Mouse (Mus musculus): ENCODE data around the gene Zic1. TPM values are rescaled to one million over a fixed set of nuclear protein-coding genes. Genes with fewer than 3 reads are reported as not detected.

Zic1 gene
- polyA plus RNA-seq, 1 experiment from 2014 or later = 11.6 TPM

DNA sequence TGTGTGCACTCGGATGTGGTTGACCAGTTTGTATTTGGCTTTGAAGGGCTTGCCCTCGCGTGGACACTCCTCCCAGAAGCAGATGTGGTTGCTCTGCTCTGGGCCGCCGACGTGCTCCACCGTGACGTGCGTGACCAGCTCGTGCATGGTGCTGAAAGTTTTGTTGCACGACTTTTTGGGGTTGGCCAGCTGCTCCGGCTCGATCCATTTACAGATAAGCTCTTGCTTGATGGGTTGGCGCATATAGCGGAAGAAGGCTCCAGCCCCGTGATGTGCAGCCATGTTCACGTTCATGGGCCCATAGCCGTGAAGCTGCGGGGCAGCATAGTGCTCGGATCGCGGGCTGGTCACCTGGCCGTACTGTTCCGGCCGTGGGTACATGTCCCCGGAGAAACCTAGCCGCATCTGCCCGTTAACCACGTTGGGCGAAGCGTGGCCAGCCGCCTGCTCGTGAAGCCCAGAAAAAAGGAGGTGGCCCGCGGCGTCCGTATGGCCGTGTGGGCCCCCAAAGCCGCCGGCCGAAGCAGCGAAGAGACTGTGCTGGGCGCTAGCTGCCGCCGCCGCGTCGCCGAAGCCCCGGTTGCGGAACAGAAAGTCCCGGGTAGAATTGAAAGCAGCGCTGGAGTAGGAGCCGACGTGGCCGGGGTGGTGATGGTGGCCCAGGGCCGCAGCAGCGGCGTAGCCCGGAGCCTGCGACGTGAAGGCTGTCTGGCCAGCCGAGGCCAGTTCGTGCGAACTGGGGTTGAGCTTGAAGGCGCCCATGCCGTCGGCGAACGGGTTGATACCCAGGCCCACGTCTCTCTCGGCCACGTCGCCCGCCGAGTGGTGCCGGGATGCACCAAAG is 1.3 kb downstream of the Zic1 start:
- peak overlapping the region; percentile 87 for H3K27ac ChIP-seq
- H3K9ac ChIP-seq = peak overlapping the region; percentile 55
- H3K36me3 ChIP-seq (replicated peaks) = no peaks in the 10 kb centered on the region
- peak overlapping the region; percentile 45 for H3K4me2 ChIP-seq
- H3K4me3 ChIP-seq = peak overlapping the region; percentile 51
- H3K27me3 ChIP-seq (replicated peaks) = peaks cover 22% of the 10 kb centered on the region
- H3K4me1 ChIP-seq = peaks cover 7% of the 10 kb centered on the region; the same call in 1 of the 2 replicates
- H3K9me3 ChIP-seq = no peaks in the 10 kb centered on the region
- WGBS = under 1% methylated on average over 77 of the region's 77 CpGs
- peak; percentile 37 for ATAC-seq (replicated peaks)

DNA sequence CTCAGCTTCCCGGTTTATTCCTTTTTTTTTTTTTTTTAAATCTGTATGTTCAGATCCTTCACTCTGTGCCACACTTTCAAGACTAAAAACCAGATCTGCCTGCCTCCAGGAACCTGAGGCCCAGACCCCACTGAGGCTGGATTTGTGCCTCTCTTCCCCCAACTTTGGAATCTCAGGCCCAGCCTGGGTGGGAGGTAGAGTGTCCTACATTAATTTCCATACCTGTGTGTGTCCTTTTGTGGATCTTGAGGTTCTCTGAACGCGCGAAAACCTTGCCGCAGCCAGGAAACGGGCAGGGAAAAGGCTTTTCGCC is 1.8 kb downstream of the Zic1 start:
- peak overlapping the region; percentile 55 for H3K9ac ChIP-seq
- peak overlapping the region; percentile 51 for H3K4me3 ChIP-seq
- H3K27me3 ChIP-seq (replicated peaks) = peaks cover 19% of the 10 kb centered on the region
- no peak for ATAC-seq (replicated peaks)
- no peaks in the 10 kb centered on the region for H3K9me3 ChIP-seq
- H3K4me1 ChIP-seq = peaks cover 7% of the 10 kb centered on the region; the same call in 1 of the 2 replicates
- H3K4me2 ChIP-seq = peak overlapping the region; percentile 45
- no peaks in the 10 kb centered on the region for H3K36me3 ChIP-seq (replicated peaks)
- peak overlapping the region; percentile 87 for H3K27ac ChIP-seq
- 3% methylated on average over 7 of the region's 7 CpGs for WGBS

DNA sequence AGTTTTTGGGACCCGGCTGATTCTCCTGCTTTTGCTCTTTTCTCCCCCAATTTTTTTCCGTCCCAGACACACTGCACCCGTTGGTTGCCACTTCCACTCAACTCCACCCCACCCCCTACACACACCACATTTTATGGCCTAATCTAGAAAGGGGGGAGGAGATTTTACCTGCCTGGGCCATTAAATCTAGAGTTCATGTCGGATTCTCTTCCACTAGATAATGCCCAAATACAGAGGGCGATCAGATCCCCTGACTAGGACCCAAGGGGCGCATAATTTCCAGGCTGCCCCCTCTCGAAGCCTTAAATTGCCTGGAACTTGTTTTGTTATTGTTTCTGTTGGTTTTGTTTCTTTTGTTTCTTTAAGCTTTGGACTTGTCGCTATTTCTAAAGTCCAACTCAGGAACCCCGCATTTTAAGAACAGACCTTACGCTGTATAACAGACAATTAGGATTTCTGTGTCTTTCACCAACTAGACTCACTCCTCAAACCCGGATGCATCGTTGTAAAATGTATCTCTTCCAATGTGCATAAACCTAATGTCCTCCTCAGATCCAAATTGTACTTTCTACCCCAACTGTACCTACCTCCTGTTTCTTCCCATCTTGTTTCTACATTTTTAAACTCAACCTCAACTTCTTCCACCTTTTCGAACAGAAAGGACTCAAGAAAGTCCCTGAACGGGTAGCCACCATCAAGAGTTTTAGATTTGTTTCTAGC is 2.4 kb downstream of the Zic1 start:
- ATAC-seq (replicated peaks) = no peak
- H3K9ac ChIP-seq = peak overlapping the region; percentile 55
- H3K27ac ChIP-seq = peak overlapping the region; percentile 87
- WGBS = 4% methylated on average over 14 of the region's 14 CpGs
- H3K4me1 ChIP-seq = peaks cover 7% of the 10 kb centered on the region; the same call in 1 of the 2 replicates
- H3K4me3 ChIP-seq = peak overlapping the region; percentile 51
- no peaks in the 10 kb centered on the region for H3K36me3 ChIP-seq (replicated peaks)
- H3K27me3 ChIP-seq (replicated peaks) = peaks cover 13% of the 10 kb centered on the region
- no peaks in the 10 kb centered on the region for H3K9me3 ChIP-seq
- H3K4me2 ChIP-seq = peak overlapping the region; percentile 45

DNA sequence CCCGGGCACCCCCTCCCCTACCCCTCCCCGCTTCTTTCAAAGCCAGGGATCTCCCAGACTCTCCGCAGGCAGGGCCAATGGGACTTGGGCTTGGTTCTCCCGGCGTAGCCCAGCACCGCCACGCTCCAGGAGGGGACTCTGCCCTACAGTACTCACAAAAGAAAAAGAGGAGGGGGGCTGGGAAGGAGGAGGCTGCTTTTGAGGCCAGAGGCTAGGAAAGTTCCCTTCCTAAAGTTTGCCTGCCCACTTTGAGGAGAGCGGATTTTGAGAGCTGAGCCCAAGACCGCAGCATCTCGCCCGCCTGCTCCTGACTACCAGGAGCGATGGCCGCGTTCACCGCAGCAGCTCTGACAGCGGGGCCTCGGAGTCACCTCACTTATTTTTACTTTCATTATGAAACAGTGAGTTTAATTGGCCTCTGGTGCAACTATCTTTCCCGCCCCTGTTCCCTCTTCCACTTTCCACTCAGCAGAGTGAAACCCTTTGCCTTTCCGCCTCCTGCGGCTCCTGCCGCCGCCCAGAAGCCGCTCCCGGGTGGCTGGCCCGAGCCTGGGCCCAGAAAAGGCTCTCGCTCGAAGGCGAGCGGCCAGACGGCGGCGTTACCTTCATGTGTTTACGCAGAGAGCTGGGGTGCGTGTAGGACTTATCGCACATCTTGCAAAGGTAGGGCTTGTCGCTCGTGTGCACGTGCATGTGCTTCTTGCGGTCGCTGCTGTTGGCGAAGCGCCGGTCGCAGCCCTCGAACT is 3.6 kb downstream of the Zic1 start, which contains the start of gene Zic4:
TSS of gene Zic4 (plus strand) at position 558 of the 746 bp plus-strand sequence.
- peaks cover 20% of the 10 kb centered on the region for H3K27me3 ChIP-seq (replicated peaks)
- peak within 1 kb of the TSS; percentile 55 for H3K9ac ChIP-seq
- no peaks in the 10 kb centered on the region for H3K9me3 ChIP-seq
- peak within 1 kb of the TSS; percentile 51 for H3K4me3 ChIP-seq
- no peaks in the 10 kb centered on the region for H3K36me3 ChIP-seq (replicated peaks)
- H3K4me1 ChIP-seq = peaks cover 7% of the 10 kb centered on the region; the same call in 1 of the 2 replicates
- WGBS = under 1% methylated on average over 45 of the region's 45 CpGs
- H3K27ac ChIP-seq = peak within 1 kb of the TSS; percentile 87
- H3K4me2 ChIP-seq = peak within 1 kb of the TSS; percentile 45
- peak; percentile 39 for ATAC-seq (replicated peaks)

DNA sequence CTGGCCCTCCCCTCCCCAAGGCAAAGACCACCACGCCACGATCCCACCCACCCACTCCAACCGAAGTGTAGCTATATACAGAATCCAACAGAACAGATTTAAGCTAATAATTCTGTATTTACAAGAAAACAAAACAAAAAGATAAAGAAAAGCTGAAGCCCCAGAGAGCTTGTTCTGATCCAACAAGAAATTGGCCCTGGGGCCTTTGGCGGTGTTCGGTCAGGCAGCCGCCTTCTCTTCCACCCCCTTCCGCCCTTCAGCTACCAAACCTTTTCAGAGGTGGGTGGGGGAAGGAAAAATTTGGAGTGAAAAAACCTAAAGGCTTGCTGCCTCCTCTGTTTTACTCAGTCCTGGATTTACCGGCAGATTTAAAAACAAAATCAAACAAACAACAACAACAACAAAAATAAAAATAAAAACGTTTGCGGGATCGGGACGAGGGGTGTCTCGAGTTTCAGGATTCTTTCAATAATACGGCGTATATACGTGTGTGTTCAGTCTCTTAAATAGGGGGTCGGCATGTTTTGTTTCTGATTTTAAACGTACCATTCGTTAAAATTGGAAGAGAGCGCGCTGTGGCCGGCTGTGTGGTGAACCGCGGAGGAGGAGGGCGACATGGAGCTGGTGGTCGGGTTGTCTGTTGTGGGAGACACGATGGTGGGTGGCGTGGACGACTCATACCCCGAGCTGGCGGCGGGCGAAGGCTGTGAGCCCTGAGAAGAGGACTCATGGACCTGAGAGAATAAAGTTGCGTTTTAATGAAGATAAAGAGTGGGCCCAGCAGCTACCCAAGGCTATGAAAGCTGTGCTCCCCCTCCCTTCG is 4.4 kb downstream of the Zic1 start:
- H3K9ac ChIP-seq = peak overlapping the region; percentile 41
- no peak for ATAC-seq (replicated peaks)
- H3K4me1 ChIP-seq = peaks cover 7% of the 10 kb centered on the region; the same call in 1 of the 2 replicates
- WGBS = 1% methylated on average over 35 of the region's 35 CpGs
- peaks cover 28% of the 10 kb centered on the region for H3K27me3 ChIP-seq (replicated peaks)
- no peaks in the 10 kb centered on the region for H3K9me3 ChIP-seq
- peak overlapping the region; percentile 51 for H3K4me3 ChIP-seq
- H3K4me2 ChIP-seq = peak overlapping the region; percentile 45
- H3K36me3 ChIP-seq (replicated peaks) = no peaks in the 10 kb centered on the region
- peak overlapping the region; percentile 73 for H3K27ac ChIP-seq

DNA sequence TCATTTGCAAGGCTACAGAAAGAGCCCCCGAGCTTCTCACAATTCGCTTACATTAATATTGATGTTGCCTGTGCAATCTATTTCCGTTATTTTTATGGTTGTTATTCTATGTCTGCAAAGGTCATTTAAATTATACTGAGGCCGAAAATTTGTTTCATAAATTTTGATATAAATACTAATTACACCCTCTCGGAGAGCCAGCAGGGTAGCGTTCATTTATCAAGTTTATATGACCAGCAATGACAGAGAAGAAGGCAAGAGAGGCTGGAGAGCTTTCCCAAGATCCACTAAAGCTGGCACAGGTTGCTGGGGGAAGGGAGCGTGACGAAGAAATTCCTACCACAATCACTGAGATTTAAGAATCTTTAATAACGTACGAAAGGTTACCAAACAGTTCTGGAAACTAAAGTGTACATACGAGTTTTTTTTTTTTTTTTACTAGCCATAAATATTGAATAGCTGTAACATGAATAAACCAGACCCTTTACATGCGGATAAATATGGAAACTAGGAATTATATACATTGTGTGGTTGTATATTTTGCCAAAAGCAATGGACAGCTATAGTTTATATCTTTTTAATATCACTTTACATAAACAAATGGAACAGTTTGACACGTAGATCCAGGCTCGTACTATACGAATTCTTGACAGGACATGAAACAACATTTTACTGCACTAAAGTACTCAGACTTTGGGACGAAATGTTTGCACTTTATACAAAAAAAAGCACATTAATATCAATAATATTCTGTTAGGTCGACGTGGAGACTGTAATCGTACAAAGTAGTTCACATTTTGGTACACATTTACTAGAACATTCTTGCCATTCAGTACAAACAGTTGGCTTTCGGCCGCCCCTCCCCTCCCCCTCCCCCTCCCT is 5.2 kb downstream of the Zic1 start:
- no peak for ATAC-seq (replicated peaks)
- Histone ChIP-seq H3K4me1 (peaks cover 12% of the 10 kb centered on the region; the same call in 1 of the 2 replicates), H3K36me3 (replicated peaks) (no peaks in the 10 kb centered on the region), H3K4me2 (peak overlapping the region; percentile 45), H3K4me3 (peak overlapping the region; percentile 51), H3K27me3 (replicated peaks) (peaks cover 33% of the 10 kb centered on the region), H3K27ac (peak overlapping the region; percentile 60; the same call in 1 of the 2 replicates), H3K9me3 (no peaks in the 10 kb centered on the region), H3K9ac (no peak overlapping the region)
- 11% methylated on average over 21 of the region's 21 CpGs for WGBS

DNA sequence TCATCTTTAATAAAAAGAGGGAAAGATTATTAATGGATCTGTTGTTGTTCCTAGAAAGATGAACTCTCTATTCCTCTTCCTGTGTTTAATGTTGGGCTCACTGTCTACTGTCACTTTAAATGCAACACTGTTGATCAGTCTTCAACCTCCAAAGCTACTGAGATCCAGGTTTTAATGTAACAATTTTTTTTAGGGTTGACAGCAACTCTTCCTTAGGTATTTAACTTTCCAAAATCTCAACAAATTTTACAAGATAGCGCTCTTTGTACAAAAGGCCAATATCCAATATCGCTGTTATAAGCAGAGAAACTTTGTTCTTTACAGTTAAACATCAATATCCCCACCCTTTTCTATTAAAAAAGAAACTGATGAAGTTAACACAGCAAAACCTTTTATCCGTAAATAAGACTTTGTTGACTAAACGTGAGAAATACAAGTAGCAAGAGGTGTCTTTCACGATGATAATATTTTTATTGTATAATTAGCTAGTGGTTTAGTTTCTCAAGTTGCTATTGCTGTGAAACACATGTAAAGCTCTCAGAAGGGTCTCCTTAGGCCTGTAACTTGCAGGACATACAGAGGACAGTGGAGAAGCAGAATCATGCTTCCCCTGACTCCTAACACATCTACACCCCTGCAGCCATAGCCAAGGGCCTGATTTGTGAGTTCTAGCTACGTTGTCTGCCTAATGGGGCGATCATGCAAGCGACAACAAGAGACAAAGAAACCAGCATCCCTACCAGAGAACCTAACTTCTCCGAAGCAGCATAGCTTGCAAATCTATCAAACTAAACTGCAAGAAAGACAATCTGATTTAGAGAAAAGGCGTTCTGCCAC is 6.5 kb downstream of the Zic1 start:
- Histone ChIP-seq H3K27me3 (replicated peaks) (peaks cover 44% of the 10 kb centered on the region), H3K36me3 (replicated peaks) (no peaks in the 10 kb centered on the region), H3K9me3 (no peaks in the 10 kb centered on the region), H3K4me3 (peak overlapping the region; percentile 28), H3K4me2 (peak overlapping the region; percentile 40), H3K4me1 (peaks cover 11% of the 10 kb centered on the region; the same call in 1 of the 2 replicates), H3K27ac (peak overlapping the region; percentile 55; the same call in 1 of the 2 replicates), H3K9ac (peak overlapping the region; percentile 32; the same call in 1 of the 2 replicates)
- 24% methylated on average over 10 of the region's 10 CpGs for WGBS
- no peak for ATAC-seq (replicated peaks)

DNA sequence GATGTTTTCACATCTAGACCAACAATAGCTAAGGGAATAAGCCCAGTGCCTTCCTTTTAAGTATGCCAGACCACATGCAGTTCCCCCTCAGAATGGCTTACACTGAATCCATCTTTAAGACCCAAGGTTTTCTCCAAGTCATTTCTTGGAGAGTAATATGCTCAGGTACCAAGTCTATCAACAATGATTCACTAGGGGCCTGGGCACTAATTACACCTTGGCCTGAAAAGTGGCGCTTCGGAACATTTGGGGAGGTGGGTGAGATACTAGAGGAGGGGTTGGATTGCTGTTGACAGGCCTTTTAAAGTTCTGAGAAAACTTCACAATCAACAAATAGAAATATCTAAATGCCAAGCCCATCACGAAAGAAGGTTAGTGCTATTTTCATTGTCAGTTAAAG is 8.3 kb downstream of the Zic1 start:
- 33% methylated on average over 3 of the region's 3 CpGs for WGBS
- Histone ChIP-seq H3K4me3 (0 out of 2 replicates have a peak overlapping the region, but pooled peaks have one; percentile 8), H3K9ac (no peak overlapping the region; the same call in 1 of the 2 replicates)

DNA sequence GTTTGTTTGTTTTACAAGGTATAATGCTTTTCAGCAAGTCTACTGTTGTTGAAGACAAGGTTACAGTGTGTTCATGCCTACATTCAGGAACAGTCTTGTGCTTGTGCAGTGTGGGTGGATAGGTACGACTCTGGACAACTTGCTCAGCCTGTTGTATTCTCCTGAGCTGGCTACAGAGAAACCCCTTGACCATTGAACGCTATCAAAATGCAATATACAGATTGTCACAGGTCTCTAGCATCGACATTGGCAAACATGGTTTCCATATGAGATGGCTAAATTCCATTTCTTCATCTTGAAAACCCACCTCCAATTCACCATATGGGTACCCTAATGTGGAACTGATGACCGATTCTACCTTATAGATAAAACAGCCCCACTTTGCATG is 9.3 kb downstream of the Zic1 start:
- no peak overlapping the region for H3K4me3 ChIP-seq
- H3K27me3 ChIP-seq (replicated peaks) = peaks cover 48% of the 10 kb centered on the region
- 16% methylated on average over 4 of the region's 4 CpGs for WGBS
- peak overlapping the region; percentile 26; the same call in 1 of the 2 replicates for H3K27ac ChIP-seq
- H3K36me3 ChIP-seq (replicated peaks) = no peaks in the 10 kb centered on the region
- no peak for ATAC-seq (replicated peaks)
- H3K9ac ChIP-seq = no peak overlapping the region
- H3K4me2 ChIP-seq = peak overlapping the region; percentile 52; the same call in 1 of the 2 replicates
- no peaks in the 10 kb centered on the region for H3K9me3 ChIP-seq
- H3K4me1 ChIP-seq = peaks cover 11% of the 10 kb centered on the region; the same call in 1 of the 2 replicates

More for the DNA sequence above, 8.3 kb downstream of the Zic1 start:
- Histone ChIP-seq H3K27me3 (replicated peaks) (peaks cover 44% of the 10 kb centered on the region), H3K4me1 (peaks cover 11% of the 10 kb centered on the region; the same call in 1 of the 2 replicates), H3K36me3 (replicated peaks) (no peaks in the 10 kb centered on the region), H3K9me3 (no peaks in the 10 kb centered on the region), H3K4me2 (peak overlapping the region; percentile 52), H3K27ac (0 out of 2 replicates have a peak overlapping the region, but pooled peaks have one; percentile 2)
- ATAC-seq (replicated peaks) = no peak

Measured in midbrain, embryonic 15.5 days (tissue).